Mouse (Mus musculus) megakaryocyte, adult 5-6 weeks (primary cell): ENCODE results near the gene Ppp1r13b. TPM values are rescaled to one million over a fixed set of nuclear protein-coding genes. Genes with fewer than 3 reads are reported as not detected.

Experiments used
- ATAC-seq: 2 replicates; pipeline ENCODE4 v1.8.0; 2016; ENCODE audit warnings: mild to moderate bottlenecking, inconsistent platforms; ENCODE audit not compliant: poor library complexity, severe bottlenecking
- total RNA-seq, 2 experiments: library from RNA; stranded (forward) in 1 of 2; stranded (reverse) in 1 of 2; fragments of 153-499, 151-499 nt in 1 of 2; fragments of 221-1000, 200-1000 nt in 1 of 2; gene quantifications; 2 replicates each; pipeline versions ENCODE4 v1.2.3 to v1.2.4; 2015 to 2017

Ppp1r13b gene
- 3.8 and 6.9 TPM in 2 replicates for total RNA-seq (2015)
- total RNA-seq (2017), result 2.8 and 3.3 TPM in 2 replicates

GRCm38 (mm10) chr12:111907970-111908681, at the start of gene Ppp1r13b:
Ppp1r13b (minus strand) TSS chr12:111908110.
- ATAC-seq, result peak; percentile 95

GRCm38 (mm10) chr12:111956173-111956572, 48.3 kb upstream of the Ppp1r13b start:
- no peak for ATAC-seq

- no peak for ATAC-seq
Observed at GRCm38 (mm10) chr12:111951701-111952100, 43.8 kb upstream of the Ppp1r13b start.

GRCm38 (mm10) chr12:111950486-111950885, 42.6 kb upstream of the Ppp1r13b start:
- ATAC-seq, result no peak

GRCm38 (mm10) chr12:111946716-111947115, 38.8 kb upstream of the Ppp1r13b start:
- peak; percentile 68 for ATAC-seq

- ATAC-seq, result peak; percentile 47
Observed at GRCm38 (mm10) chr12:111945765-111946655, 38.1 kb upstream of the Ppp1r13b start.

GRCm38 (mm10) chr12:111945115-111945514, 37.2 kb upstream of the Ppp1r13b start:
- ATAC-seq, result no peak

- peak; percentile 55 for ATAC-seq
Observed at GRCm38 (mm10) chr12:111944065-111944987, 36.4 kb upstream of the Ppp1r13b start.

GRCm38 (mm10) chr12:111943421-111944064, 35.6 kb upstream of the Ppp1r13b start:
- ATAC-seq, result peak; percentile 11; the same call in 1 of the 2 replicates

GRCm38 (mm10) chr12:111938623-111939177, 30.8 kb upstream of the Ppp1r13b start:
- no peak for ATAC-seq

GRCm38 (mm10) chr12:111936706-111937550, 29.0 kb upstream of the Ppp1r13b start:
- no peak for ATAC-seq

GRCm38 (mm10) chr12:111933971-111934370, 26.1 kb upstream of the Ppp1r13b start:
- ATAC-seq, result no peak

GRCm38 (mm10) chr12:111933032-111933704, 25.3 kb upstream of the Ppp1r13b start:
- peak; percentile 91 for ATAC-seq

- no peak for ATAC-seq
Observed at GRCm38 (mm10) chr12:111932513-111932912, 24.6 kb upstream of the Ppp1r13b start.

- ATAC-seq, result no peak
Observed at GRCm38 (mm10) chr12:111931411-111932025, 23.6 kb upstream of the Ppp1r13b start.

- no peak for ATAC-seq
Observed at GRCm38 (mm10) chr12:111928411-111928966, 20.6 kb upstream of the Ppp1r13b start.

- no peak for ATAC-seq
Observed at GRCm38 (mm10) chr12:111927338-111927737, 19.4 kb upstream of the Ppp1r13b start.

- ATAC-seq, result no peak
Observed at GRCm38 (mm10) chr12:111923117-111923516, 15.2 kb upstream of the Ppp1r13b start.
